Mouse (Mus musculus) liver, embryonic 14.5 days (tissue): ENCODE data around the gene Ppib.

Experiments used
- CTCF ChIP-seq: IDR thresholded peaks from 2 replicates; pipeline ENCODE4 v1.5.1; 2016; ENCODE audit warnings: antibody characterized with exemption, low read depth, control low read depth
- EP300 ChIP-seq: IDR thresholded peaks from 2 replicates; pipeline ENCODE4 v1.6.1; 2016; ENCODE audit warnings: antibody characterized with exemption, low read depth

DNA sequence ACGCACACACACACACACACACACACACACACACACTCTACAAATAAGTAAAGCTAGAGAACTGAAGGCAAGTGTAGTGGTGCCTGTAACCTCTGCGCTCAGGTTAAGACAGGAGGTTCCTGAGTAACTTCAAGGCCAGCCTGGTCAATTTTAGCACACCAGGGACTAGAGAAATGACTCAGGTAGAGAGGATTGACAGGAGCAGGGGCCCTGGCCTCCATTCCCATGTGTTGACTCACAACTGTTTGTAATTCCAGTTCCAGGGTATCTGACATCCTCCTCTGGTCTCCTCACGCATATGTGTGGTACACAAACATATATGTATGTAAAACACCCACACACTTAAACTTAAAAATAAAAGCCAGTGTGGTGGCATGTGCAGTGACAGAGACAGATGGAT, 3.4 kb downstream of the Ppib start:
- TF ChIP-seq CTCF (no peak), EP300 (no peak)
